Mouse (Mus musculus): ENCODE results near the gene Tuba3b.

Gene Tuba3b

DNA sequence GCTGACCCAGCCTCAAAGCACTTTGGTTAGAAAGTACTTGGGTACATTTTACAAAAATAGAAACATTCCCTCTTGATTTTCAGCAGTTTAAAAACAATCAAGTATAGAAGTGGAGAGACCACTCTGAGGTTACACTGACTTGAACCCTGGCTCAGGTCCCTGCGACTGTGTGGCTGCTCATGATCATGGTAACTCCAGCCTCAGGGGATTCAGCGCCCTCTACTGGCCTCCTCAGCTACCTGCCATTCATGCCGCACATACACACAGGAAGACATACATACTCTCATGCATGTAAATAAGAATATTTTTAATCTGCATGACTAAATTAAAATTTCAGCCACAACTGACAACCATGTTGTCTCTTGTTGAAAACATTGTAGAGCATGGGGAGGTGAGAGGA, 50.2 kb downstream of the Tuba3b start:
- DNase-seq (ENCODE audit: low read depth, low spot score): no peak

DNA sequence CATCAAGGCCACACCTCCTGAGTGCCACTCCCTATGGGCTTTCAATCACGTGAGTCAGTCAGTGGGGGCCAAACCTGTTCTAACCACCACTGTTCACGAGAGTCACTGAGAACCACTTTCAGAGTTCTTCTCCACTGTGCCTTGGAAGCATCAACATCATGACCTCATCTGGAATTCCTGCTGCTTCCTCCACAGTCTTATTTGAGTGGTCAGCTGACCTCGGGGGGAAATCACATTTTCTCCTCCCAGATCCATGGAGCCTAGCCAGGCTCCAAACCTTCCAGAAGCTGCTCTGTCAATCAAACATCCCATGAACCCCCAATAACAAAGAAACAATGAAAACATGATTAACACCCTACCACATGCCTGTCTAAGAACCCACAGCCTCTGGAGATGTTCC, 52.1 kb downstream of the Tuba3b start:
- DNase-seq (ENCODE audit: low read depth, low spot score): no peak

DNA sequence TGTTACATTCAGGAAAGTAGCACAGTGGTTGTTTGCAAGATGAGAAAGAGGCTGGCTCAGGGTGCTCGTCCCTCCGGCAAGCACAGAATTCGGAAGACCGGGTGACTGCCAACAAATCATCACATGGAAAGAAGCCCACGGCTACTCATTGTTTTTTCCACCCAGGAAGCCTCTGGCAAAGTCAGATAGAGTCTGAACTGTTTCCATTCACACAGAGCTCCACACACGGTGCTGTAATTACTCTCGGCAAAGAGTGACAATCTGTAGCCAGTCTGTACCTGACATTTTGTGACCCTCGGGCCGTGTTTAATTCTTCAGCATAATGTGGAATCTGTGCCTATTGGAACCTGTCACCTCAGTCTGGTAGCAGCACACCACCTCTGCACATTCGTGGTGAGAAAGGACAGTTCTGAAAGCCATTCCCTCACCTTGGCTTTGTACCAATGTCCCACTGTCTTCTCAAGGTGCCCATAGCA, 54.1 kb downstream of the Tuba3b start:
- DNase-seq (ENCODE audit: low read depth, low spot score): no peak

Measured in retina, adult 2 months (tissue).